Mouse (Mus musculus) retina, embryonic 14.5 days (tissue): ENCODE results near the gene Gbgt1.

Experiments
- DNase-seq: peaks from one replicate; pipeline ENCODE4 v3.0.0-alpha.2; 2015; ENCODE audit warnings: low spot score

Gene Gbgt1

DNA sequence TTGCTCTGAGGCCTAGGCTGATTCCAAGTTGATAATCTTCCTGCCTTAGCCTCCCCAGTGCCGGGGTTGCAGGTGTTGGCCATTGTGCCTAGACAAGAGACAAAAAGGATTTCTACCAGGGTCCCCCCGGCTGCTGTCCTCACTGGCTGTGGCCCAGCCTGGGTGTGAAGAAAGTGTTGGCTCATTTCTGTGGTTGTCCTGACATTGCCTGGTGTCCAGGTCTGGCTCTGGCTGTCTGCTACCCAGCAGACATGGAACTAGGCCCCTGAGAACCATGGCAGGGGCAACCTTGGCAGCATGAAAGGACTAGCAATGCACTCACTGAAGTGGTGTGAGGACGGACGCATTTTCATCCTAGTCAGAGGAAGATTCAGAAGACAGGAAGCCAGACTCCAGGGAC is 33.2 kb downstream of the Gbgt1 start:
- DNase-seq: no peak

DNA sequence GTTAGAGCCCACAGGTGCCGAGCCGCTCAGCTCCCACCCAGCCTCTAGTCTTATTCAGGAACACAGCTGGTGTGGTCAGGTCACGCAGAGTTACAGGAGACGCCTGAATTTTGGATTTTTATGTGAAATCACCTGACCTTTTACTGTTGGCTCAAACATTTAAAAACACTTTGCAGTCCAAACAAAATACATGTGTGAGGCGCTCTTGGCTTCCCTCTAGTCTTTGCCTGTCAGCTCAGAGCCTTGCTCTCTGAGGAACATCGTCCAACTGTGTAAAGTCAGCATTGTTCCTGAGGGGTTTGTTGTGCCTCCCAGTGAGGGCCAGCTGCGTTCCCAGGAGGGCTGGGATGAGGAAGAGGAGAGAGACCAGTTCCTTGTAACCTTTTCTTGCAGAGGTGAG is 33.6 kb downstream of the Gbgt1 start:
- DNase-seq: no peak

DNA sequence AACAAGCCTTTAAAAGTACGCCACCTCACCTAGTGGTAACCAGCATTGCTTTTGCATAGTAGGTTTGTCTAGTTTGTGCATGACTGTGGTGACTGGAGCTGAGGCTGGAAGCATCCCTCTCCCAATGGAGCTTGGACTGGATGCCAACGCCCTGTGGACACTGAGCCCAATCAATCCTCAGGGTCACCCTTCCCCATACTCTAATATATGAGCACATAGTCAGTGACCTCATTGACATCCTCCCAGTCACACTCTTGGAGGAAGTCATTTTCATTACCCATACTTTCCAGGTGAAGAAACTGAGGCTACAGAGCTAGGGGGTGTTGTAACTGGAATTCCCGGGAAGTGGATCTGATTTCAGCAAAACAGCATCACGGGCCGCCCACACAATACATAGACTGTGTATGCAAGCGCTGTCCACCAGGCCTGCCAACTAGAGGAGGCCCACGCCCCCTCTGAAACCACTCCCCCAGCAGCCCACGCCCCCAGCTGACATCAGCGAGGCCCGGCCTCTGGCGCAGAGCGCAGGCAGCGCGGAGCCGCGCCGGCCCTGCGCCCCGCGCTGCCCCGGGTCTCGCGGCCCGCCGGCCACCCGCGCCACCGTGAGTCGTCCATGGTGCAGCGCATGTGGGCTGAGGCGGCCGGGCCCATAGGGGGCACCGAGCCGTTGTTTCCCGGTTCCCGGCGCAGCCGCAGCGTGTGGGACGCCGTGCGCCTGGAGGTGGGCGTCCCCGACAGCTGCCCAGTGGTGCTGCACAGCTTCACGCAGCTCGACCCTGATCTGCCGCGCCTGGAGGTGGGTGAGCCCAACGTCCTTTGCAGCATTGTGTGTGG is 36.5 kb downstream of the Gbgt1 start:
- peak; percentile 89 for DNase-seq

DNA sequence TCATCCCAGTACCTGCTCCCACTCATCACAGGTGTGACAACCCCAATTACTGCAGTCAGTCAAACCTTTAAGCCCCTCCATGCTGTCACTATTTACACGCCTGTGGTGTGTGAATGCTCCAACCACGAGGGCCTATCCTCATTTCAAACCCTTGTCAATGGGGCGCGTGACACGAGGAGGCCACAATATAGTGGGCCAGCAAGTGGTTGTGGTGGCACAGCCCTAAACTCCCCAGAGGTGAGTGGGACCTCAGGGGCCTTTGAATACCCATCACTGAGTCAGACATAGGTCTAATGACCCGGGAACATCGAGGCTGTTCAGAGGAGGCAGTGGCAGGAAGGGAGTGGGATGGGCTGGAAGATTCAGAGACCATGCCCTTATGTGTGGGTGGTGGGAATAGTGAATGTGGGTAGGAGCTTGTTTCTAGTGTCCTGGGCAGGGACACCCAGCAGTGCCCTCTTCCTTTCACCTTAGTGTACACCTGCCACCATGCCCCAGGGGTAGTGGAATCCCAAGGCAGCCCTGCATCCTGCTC is 37.3 kb downstream of the Gbgt1 start:
- DNase-seq: no peak

DNA sequence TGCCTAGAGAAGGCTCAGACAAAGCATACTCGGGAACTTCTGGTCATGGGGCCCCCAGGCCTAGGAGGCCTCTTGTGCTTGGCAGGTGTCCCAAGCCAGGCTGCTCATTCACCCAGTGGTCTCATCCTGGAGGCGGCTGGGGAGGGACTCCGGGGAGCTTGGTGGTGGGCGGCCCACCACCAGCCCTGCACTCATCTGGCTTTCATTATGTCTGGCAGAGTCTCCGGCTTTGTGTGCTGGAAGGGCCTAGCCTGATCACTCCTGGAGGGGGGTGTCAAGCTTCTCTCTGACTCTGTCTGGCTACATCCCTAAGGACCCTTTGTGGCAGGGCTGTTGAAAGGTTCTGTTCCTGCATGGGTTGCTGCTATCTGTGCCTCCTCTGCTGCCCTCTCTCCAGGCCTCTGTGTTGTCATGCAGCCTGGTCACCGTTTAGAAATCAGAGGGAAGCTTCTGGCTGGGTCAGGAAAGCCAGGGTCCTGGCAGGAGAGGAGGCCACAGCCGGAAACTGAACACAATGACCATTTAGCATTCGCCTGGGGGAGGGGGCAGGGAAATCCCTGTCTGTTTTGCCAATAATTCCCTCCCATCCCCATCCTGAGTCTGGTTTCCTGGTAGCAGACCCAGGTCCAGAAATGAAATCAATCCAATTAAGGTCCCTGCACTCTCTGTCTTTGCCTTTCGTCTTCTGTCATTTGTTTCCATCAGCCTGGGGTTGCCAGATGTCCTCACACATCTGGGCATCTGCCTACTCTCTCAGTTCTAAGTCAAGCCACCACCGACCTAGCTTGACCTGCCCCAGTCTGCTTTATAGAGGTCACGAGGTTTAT is 38.0 kb downstream of the Gbgt1 start:
- peak; percentile 33 for DNase-seq

DNA sequence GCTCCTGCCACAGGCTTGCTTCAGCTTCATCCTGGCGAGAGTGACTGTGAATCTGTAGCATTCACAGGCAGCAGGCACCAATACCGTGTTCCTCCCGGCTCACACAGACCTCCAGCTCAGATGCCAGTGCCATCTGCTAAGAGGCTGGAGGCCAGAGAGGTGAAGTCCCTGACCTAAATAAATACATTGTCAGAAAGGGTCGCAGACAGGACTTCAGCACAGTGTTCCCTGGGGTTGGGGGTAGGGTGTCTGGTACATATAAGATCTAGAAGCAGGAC is 38.5 kb downstream of the Gbgt1 start:
- peak; percentile 28 for DNase-seq

DNA sequence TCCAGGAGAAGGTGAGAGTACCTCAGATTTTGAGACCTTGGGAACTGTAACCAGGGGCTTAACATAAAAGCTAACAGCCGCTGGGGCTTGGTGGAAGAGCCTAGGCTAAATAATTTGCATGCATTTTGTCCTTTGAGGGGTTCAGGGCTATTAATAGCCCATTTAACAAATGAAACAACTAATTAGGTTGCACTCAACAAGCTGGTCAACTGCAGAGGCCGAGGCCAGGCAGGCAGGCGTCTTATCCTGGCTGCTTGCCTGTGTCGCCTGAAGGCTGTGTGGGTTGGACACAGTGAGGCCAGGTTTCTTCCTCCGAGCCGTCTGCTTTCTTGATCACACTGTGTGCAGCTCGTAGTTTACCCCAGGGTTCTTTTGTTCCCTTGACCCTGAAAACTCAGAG is 39.0 kb downstream of the Gbgt1 start:
- no peak for DNase-seq

DNA sequence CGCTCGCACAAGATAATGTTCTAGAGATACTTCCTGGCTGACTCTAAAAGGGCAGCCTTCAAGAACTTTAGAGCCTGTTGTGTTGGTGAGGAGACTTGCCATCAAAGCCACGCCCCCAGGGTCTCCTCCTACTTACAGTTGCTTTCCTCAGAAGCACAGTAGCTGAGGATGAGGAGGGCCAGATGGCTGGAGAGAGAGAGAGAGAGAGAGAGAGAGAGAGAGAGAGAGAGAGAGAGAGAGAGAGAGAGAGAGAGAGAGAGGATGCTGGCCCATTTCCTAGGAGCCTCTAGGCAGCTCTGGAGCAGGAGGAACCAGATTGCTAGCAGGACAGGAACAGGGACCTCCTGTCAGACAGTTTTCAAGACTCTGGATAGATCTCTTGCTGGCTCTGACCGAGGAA is 39.5 kb downstream of the Gbgt1 start:
- DNase-seq: no peak

DNA sequence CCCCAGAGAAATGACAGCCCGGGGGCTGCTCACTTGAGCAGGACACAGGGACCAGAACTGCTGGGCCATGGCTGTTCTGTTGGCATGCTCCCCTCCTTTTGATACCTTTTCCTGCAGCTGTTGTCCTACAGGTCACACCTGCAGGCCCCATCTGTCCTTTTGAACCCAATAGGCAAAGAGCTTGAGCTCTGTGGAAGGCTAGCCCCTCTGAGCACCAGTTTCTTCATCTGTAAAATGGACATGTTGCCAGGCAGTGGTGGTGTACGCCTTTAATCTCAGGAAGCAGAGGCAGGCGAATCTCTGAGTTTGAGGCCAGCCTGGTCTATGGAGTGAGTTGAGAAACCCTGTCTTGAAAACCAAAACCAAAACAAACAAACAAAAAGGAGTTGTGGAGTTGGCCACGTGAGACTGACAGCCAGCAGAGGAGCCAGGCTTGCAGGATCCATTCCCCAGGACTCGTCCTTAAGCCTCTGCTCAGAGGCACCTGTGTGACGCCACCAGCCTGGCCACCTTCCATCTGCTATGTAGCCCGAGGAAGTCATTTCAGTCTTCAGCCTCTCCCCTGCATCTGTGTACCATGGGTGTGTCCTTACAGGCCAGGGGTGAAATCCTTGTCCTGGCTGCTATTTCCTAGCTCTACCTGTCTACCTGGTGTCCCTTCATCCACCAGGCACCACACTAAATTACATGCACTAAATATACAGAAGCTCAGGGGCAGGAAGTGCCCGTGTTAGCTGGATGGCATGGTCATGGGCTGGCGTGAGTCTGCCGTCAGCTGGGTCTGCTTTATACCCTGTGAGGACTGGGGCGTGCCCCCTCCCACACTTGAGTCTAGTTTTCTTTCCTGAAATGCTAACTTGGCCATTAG is 40.3 kb downstream of the Gbgt1 start:
- no peak for DNase-seq

DNA sequence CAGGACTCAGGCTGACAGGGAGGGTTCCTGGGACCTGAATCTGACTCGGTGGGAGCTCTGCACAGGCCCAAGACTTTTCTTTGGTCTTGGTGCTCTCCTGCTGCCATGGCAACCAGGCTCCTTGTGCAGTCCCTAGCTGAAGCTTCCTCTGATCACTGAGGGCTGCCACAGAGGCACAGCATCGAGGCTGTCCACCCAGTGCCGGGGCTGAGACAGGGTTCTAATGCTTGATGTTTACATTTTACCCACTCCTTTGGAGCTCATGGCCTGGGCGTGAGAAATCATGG is 40.9 kb downstream of the Gbgt1 start:
- peak; percentile 28 for DNase-seq

DNA sequence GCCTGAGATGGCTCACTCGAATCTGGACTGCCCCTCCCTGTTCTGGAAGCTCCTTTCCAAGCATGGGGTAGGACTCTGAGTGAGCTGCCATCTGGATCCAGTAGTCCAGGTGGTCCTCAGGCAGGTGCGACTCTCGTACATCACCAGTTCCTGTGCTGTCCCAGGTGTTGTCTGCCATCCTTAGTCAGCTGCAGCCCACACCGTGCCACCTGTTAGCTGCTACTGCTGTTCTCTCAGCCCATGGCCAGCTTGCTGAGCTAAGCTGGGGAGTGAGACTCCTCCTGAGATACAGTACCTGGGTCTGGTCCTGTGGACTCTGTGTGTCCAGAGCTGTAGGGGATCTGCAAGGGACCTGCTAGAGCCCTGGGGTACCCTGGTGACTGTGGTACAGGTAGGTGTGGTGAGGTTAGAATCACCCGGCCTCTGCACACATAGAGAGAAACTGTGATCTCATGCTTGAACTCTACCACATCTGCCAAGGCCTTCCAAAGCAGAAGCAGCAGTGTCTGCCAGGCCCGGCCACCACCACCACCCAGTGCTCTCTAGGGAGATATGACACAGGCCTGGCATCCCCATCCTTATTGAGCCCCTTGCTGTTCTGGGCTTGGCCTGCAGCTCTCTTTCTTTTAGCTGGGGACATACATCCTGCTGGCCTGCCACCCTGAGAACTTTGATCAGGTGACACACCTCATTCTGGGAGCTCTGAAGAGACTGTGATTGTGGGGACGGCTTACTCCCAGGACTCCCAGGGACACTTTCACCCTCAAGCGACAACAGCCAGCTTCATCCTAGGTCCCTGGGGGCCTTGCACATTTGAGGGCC is 41.5 kb downstream of the Gbgt1 start:
- DNase-seq: no peak

DNA sequence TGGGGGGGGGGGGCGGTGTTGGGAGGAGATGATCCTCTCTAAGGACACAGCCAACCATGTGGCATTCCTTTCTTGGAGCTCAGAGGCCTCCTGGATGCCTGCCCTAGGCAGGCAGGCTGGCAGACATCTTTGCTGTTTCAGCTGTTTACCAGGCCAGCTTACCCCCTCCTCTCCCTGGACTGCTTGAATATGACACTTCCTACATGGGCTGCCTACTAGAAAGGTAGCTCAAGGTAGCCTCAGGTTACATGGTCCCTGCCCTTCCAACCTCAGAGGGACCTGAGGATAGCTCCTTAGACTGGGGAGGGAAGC is 42.1 kb downstream of the Gbgt1 start:
- DNase-seq: no peak

DNA sequence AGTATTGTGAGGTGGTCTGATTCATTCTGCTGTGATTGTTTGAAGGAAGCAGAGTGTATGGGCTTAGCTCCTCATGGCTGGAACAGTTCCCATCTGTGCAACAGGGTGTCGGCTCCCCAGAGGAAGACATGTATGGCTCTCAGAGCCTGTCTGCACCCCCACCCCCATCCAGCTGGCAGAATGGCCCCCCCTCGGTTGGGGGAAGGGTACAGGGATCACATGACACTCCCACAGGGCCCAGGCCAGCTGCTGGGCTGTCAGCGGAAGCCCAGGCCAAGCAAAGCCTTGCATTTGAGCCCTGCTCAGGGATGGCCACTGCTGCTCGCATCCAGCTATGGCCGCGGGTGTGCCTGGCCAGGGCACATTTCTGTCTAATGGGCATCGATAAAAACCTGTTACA is 42.5 kb downstream of the Gbgt1 start:
- peak; percentile 71 for DNase-seq

DNA sequence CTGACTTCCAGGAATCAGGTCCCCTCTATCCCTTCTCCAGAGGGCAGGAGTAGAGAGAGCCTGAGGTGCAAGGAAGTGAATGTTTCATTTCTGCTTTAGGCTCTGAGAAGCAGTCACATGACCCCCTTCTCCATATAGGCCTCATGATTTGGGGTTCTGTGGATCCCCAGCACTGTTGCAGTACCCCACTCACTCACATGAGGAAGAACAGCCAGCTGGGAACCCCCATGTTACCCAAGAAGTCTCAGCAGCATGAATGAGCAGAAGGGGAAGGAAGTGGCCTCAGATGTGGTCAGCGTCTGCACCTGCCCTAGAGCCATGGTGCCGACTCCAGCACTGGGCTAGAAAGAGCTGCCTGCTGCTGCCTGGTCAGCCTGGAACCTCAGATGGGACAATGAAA is 43.3 kb downstream of the Gbgt1 start:
- DNase-seq: no peak

DNA sequence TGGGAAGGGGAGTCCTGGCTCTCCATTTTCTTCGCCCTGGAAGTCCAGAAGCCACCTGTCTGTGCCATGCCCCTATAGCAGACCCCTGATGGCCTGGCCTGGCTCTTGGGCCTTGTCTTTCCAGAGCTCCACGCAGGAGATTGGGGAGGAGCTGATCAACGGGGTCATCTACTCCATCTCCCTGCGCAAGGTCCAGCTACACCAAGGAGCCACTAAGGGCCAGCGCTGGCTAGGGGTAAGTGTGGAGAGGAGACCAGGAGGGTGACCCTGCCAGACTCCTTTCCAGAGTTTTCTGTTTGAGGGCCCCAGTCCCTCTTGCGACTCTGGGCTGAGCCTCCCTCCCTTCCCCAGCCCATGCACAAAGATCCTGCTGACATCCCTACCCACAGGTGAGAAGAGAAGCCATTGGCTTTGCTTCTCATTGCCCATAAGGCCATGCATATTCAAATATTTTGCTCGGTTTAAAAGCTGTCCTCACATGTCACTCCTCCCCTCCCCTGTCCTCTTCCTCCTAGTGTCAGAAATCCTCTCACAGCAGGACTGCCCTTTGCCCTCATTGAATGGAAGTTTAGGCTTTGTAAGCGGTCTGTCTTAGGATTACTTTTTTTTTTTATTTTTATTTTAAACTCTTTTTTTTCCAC is 44.0 kb downstream of the Gbgt1 start:
- no peak for DNase-seq

DNA sequence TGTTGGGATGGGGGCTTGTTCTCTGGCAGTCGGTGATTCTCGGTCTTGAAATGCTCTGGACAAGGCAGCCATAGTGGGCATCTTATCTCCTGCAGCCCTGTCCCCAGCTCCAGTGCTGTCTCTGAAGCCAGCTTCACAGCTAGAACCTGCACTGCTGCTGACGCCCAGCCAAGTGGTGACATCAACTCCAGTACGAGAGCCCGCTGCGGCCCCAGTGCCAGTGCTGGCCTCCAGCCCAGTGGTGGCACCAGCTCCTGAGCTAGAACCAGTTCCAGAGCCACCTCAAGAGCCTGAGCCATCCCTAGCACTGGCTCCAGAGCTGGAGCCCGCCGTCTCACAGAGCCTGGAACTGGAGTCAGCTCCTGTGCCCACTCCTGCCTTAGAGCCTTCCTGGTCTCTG is 47.2 kb downstream of the Gbgt1 start:
- DNase-seq: no peak

DNA sequence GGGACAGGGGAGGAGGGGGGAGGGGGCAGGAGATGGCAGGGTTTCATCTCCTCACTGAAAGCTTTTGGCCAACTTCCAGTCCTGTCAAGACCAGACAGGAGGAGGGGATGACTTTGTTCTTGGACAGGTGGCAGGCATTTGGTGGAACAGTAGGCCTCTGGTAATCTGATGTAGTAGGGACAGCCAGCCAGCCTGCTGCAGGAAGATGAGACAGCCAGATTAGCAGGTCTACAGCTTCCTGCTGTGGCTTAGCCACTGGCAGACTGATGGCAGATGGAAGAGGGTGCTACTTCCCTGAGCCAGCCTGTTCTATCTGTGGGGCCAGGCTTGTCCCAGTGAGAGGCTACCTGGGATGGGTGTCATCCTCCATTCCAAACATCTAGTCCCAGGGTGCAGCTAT is 49.3 kb downstream of the Gbgt1 start:
- no peak for DNase-seq

DNA sequence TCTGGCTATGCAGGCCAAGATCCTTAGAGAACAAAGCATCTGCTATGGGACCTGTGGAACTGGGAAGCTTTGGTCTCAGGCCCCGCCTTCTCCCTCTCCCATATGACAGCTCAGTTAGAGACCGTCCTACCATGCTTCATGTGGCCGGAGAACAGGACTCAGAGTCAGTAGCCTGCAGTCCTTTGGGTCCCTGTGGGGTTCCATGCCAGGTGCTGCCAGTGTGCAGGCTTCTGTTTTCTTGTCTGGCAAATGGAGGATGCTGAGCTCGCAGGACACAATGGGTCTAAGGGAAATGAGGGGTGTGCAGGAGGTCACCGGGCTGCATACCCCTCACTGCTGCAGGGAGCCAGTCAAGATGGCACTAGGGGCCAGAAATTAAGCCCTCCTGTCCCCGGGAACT is 49.9 kb downstream of the Gbgt1 start:
- DNase-seq: no peak

DNA sequence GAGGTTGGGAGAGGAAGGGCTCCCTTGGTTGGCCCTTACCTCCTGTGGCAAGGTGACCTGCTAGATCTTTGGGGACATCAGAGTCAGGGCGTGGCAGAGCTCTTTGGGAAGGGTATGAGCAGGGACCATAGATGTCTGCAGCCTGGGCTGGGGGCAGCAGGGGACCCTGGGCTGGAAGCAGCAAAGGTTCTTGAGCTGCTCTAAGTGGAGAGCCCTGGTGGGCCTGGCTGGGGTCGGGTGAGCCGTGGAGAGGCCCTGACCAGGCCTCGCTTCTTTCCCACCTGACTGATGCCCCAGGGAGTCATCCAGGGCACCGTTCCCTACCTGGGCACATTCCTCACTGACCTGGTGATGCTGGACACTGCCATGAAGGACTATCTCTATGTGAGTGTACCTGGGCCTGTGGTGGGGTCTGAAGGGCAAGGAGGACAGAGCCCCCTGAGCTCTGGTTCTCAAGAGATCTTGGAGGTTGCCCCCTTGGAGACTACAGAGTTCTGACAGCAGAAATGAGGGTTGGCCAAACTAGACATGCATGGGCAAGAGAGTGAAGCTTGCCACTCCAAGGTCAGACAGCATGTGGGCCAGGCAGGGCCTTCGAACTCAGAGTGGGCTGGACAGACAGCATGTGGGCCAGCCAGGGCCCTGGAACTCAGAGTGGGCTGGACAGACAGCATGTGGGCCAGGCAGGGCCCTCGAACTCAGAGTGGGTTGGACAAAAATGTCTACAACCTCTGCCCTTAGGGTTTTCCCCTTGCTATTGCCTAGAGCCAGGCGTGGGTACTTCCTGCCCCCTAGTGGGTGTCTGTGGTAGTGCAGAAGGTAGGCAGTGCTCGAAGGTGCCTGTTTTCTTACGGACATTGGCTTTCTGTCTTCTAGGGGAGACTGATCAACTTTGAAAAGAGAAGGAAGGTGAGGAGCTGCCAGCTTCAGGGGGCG is 50.8 kb downstream of the Gbgt1 start:
- DNase-seq: peak; percentile 91

DNA sequence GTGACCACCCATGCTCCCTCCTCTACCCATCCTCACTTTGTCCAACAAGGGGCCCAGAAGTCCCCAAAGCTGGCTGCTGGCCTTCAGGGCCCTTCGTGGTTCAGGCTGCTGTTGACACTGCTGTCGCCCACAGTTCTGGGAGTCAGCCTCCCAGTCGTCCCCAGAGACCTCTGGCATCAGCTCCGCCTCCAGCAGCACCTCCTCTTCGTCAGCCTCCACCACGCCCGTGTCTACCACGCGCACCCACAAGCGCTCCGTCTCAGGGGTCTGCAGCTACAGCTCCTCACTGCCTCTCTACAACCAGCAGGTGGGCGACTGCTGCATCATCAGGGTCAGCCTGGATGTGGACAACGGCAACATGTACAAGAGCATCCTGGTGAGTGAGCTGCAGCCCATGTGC is 52.5 kb downstream of the Gbgt1 start:
- no peak for DNase-seq
